Mouse (Mus musculus): ENCODE measurements around the gene Sugct. TPM values are rescaled to one million over a fixed set of nuclear protein-coding genes. Genes with fewer than 3 reads are reported as not detected.
"Not testable (repeated sequence)": the region's sequence is repeated elsewhere in the genome, so short reads cannot be mapped to it uniquely, and the experiment has no call there.

Sugct gene
- total RNA-seq, 2 experiments from 2014 or later, result 2.1 to 3.0 TPM

GRCm38 (mm10) chr13:16915697-16916096, 779.7 kb downstream of the Sugct start:
- no peak for TF ChIP-seq CTCF (IDR thresholded peaks at IDR 0.05)
- Histone ChIP-seq H3K4me3 (no peak overlapping the region), H3K27ac (no peak overlapping the region)
- no peak for DNase-seq (ENCODE audit: extremely low spot score in 1 of 2, low spot score in 2 of 2)
- intact Hi-C loops (cut with DNase I), result no loop called here

GRCm38 (mm10) chr13:16912214-16912613, 783.1 kb downstream of the Sugct start:
- DNase-seq (ENCODE audit: extremely low spot score in 1 of 2, low spot score in 2 of 2), result no peak
- Histone ChIP-seq H3K4me3 (no peak overlapping the region), H3K27ac (no peak overlapping the region)
- no peak for TF ChIP-seq CTCF (IDR thresholded peaks at IDR 0.05)
- intact Hi-C loops (cut with DNase I), result no loop called here

- intact Hi-C loops (cut with DNase I), result no loop called here
- Histone ChIP-seq H3K27ac (no peak overlapping the region), H3K4me3 (no peak overlapping the region)
- no peak for DNase-seq (ENCODE audit: extremely low spot score in 1 of 2, low spot score in 2 of 2)
- TF ChIP-seq CTCF (IDR thresholded peaks at IDR 0.05), result no peak
Observed at GRCm38 (mm10) chr13:16906974-16907373, 788.4 kb downstream of the Sugct start.

- TF ChIP-seq CTCF (IDR thresholded peaks at IDR 0.05), result no peak
- DNase-seq (ENCODE audit: extremely low spot score in 1 of 2, low spot score in 2 of 2), result no peak
- Histone ChIP-seq H3K27ac (no peak overlapping the region), H3K4me3 (no peak overlapping the region)
- intact Hi-C loops (cut with DNase I), result no loop called here
Observed at GRCm38 (mm10) chr13:16901424-16901823, 793.9 kb downstream of the Sugct start.

GRCm38 (mm10) chr13:16898084-16898792, 797.1 kb downstream of the Sugct start:
- no peak for DNase-seq (ENCODE audit: extremely low spot score in 1 of 2, low spot score in 2 of 2)
- TF ChIP-seq CTCF (IDR thresholded peaks at IDR 0.05), result no peak
- no peak overlapping the region for H3K27ac ChIP-seq
- no peak overlapping the region for H3K4me3 ChIP-seq
- intact Hi-C loops (cut with DNase I), result no loop called here

- no peak overlapping the region for H3K4me3 ChIP-seq
- DNase-seq (ENCODE audit: extremely low spot score in 1 of 2, low spot score in 2 of 2), result no peak
- no peak for TF ChIP-seq CTCF (IDR thresholded peaks at IDR 0.05)
- no peak overlapping the region for H3K27ac ChIP-seq
- intact Hi-C loops (cut with DNase I), result no loop called here
Observed at GRCm38 (mm10) chr13:16878056-16878455, 817.3 kb downstream of the Sugct start.

- DNase-seq (ENCODE audit: extremely low spot score in 1 of 2, low spot score in 2 of 2), result no peak
- intact Hi-C loops (cut with DNase I), result no loop called here
- Histone ChIP-seq H3K27ac (no peak overlapping the region), H3K4me3 (no peak overlapping the region)
- TF ChIP-seq CTCF (IDR thresholded peaks at IDR 0.05), result no peak
Observed at GRCm38 (mm10) chr13:16859986-16860385, 835.4 kb downstream of the Sugct start.

GRCm38 (mm10) chr13:16847236-16847635, 848.1 kb downstream of the Sugct start:
- Histone ChIP-seq H3K27ac (no peak overlapping the region), H3K4me3 (no peak overlapping the region)
- no peak for DNase-seq (ENCODE audit: extremely low spot score in 1 of 2, low spot score in 2 of 2)
- intact Hi-C loops (cut with DNase I), result no loop called here
- TF ChIP-seq CTCF (IDR thresholded peaks at IDR 0.05), result no peak

GRCm38 (mm10) chr13:16840994-16841393, 854.4 kb downstream of the Sugct start:
- DNase-seq (ENCODE audit: extremely low spot score in 1 of 2, low spot score in 2 of 2), result no peak
- Histone ChIP-seq H3K4me3 (no peak overlapping the region), H3K27ac (no peak overlapping the region)
- TF ChIP-seq CTCF (IDR thresholded peaks at IDR 0.05), result no peak
- intact Hi-C loops (cut with DNase I), result no loop called here

GRCm38 (mm10) chr13:16838409-16838808, 856.9 kb downstream of the Sugct start:
- no peak for TF ChIP-seq CTCF (IDR thresholded peaks at IDR 0.05)
- no peak for DNase-seq (ENCODE audit: extremely low spot score in 1 of 2, low spot score in 2 of 2)
- H3K27ac ChIP-seq, result no peak overlapping the region
- H3K4me3 ChIP-seq, result no peak overlapping the region
- intact Hi-C loops (cut with DNase I), result no loop called here

- intact Hi-C loops (cut with DNase I), result no loop called here
- TF ChIP-seq CTCF (IDR thresholded peaks at IDR 0.05), result no peak
- Histone ChIP-seq H3K4me3 (no peak overlapping the region), H3K27ac (no peak overlapping the region)
- DNase-seq (ENCODE audit: extremely low spot score in 1 of 2, low spot score in 2 of 2), result no peak
Observed at GRCm38 (mm10) chr13:16835111-16835510, 860.2 kb downstream of the Sugct start.

- H3K4me3 ChIP-seq, result no peak overlapping the region
- DNase-seq (ENCODE audit: extremely low spot score in 1 of 2, low spot score in 2 of 2), result no peak
- no peak for TF ChIP-seq CTCF (IDR thresholded peaks at IDR 0.05)
- no peak overlapping the region for H3K27ac ChIP-seq
- intact Hi-C loops (cut with DNase I), result loop anchor here (5.0 kb wide), 1 partner anchor 821 kb away; the partner anchor contains the start of gene Inhba
Observed at GRCm38 (mm10) chr13:16833069-16833468, 862.3 kb downstream of the Sugct start.

- H3K4me3 ChIP-seq, result no peak overlapping the region
- no peak for TF ChIP-seq CTCF (IDR thresholded peaks at IDR 0.05)
- intact Hi-C loops (cut with DNase I), result loop anchor here (5.0 kb wide), 1 partner anchor 820 kb away; the partner anchor contains the start of gene Inhba
- no peak overlapping the region for H3K27ac ChIP-seq
- DNase-seq (ENCODE audit: extremely low spot score in 1 of 2, low spot score in 2 of 2), result no peak
Observed at GRCm38 (mm10) chr13:16831840-16832239, 863.5 kb downstream of the Sugct start.

- H3K27ac ChIP-seq; H3K4me3 ChIP-seq; DNase-seq (ENCODE audit: extremely low spot score in 1 of 2, low spot score in 2 of 2): not testable (repeated sequence)
- intact Hi-C loops (cut with DNase I), result loop anchor here (5.0 kb wide), 1 partner anchor 818 kb away; the partner anchor contains the start of gene Inhba
Observed at GRCm38 (mm10) chr13:16830291-16830690, 865.1 kb downstream of the Sugct start.

Measured in left cerebral cortex, adult 2 months (tissue).